In the genomic region with DNA sequence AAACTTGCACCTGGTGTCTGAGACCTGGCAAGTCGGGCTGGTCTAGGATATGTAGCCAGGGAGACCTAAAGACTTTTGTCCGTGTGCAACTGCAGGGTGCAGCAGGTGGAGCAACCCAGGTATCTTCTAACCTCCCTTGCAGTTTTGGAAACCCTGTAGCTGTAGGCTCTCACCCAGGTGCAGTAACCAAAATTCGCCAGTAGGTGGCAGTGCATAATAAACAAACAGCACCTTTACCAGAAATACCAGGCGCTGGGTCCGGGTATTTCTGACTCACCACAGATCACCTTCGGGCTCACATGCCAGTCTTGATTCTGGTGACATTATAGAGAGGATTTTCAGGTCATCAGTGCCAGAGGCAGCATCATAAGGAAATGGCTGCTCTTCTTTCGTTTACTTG, we compare ENCODE assay signal across 9 mouse cellular contexts. TPM values are rescaled to one million over a fixed set of nuclear protein-coding genes. Genes with fewer than 3 reads are reported as not detected.
A peak's percentile ranks its signal among the peaks of the same experiment; 100 is the strongest.
DNase-seq lines count a peak whose midpoint lies in the region; ATAC-seq and TF ChIP-seq lines count a peak whose summit lies in the region.
"Had no signal": no experiment of that assay in that cellular context is flagged by ENCODE, and none has a peak within 500 bp of the region (broad histone marks: within the 10 kb centered on the region; RNA-seq: fewer than 3 reads in every experiment).

No protein-coding gene starts in this region.

- peak; percentile 86 for DNase-seq in CD4-positive, CD25-positive, alpha-beta regulatory T cell, adult 2 months (ENCODE audit: low read depth, low spot score)
- DNase-seq in adipocyte (ENCODE audit: low spot score), result peak; percentile 82
- DNase-seq in gastrocnemius, postnatal 36 days, result peak; percentile 57 to 60
- DNase-seq in large intestine, adult 2 months (ENCODE audit: low read depth, low spot score), result peak; percentile 53
- DNase-seq in lung, embryonic 14.5 days, result peak; percentile 92
- peak; percentile 89 for DNase-seq in retina, embryonic 14.5 days (ENCODE audit: low spot score)
- DNase-seq in thymus, postnatal 4 days, result peak; percentile 89

- WGBS in large intestine, adult 2 months, result 4% methylated on average over 7 of the region's 7 CpGs
- 2% methylated on average over 7 of the region's 7 CpGs for WGBS in lung, embryonic 14.5 days

- TF ChIP-seq CTCF in lung, embryonic 14.5 days (IDR thresholded peaks at IDR 0.05; ENCODE audit: low read depth), result peak; percentile 93

- H3K36me3 ChIP-seq in lung, embryonic 14.5 days (ENCODE audit: insufficient read depth), result no peaks in the 10 kb centered on the region

- no peak overlapping the region for H3K4me2 ChIP-seq in lung, embryonic 14.5 days

- H3K9ac ChIP-seq in lung, embryonic 14.5 days, result no peak overlapping the region

- peak; percentile 72 for ATAC-seq in common myeloid progenitor, adult 5-6 weeks (replicated peaks; ENCODE audit: low read depth, poor library complexity, severe bottlenecking)
- peak; percentile 45; the same call in 1 of the 2 replicates for ATAC-seq in lung, embryonic 14.5 days (ENCODE audit: insufficient read depth)

- H3K27ac ChIP-seq in lung, embryonic 14.5 days (ENCODE audit: low read depth), result no peak overlapping the region
- H3K27ac ChIP-seq: macrophage had no signal

- H3K4me3 ChIP-seq in lung, embryonic 14.5 days (ENCODE audit: low read depth, low read length), result no peak overlapping the region

- intact Hi-C loops in gastrocnemius, postnatal 36 days (cut with DNase I), result loop anchor here (2.0 kb wide), 2 partner anchors 221 to 297 kb away; no protein-coding TSS in a partner anchor

- H3K27me3 ChIP-seq in lung, embryonic 14.5 days (ENCODE audit: insufficient read depth, low read length), result peaks cover 5% of the 10 kb centered on the region

- H3K4me1 ChIP-seq in lung, embryonic 14.5 days (ENCODE audit: insufficient read depth), result no peaks in the 10 kb centered on the region

- no peaks in the 10 kb centered on the region for H3K9me3 ChIP-seq in lung, embryonic 14.5 days (ENCODE audit: low read depth, low read length)

RNA-seq across cellular contexts. Expression of a gene that starts 55.5 kb away (rescaled TPM):
- 1.6 TPM in 1 of 2 replicates, not detected in the other for total RNA-seq in common myeloid progenitor, adult 5-6 weeks (2017)
- total RNA-seq in gastrocnemius, postnatal 36 days (2021), result not detected
- polyA plus RNA-seq in large intestine, adult 2 months (2012; rRNA removed), result 0.11 and 0.19 TPM in 2 replicates
- polyA plus RNA-seq in lung, embryonic 14.5 days (2014; fragmentation: Nextera tagmentation; extraction: Ambion mirVana), result 0.61 and 0.93 TPM in 2 replicates

RNA-seq across cellular contexts. Expression of a gene that starts 55.9 kb away (rescaled TPM):
- total RNA-seq in common myeloid progenitor, adult 5-6 weeks (2017), result 2.5 and 6.6 TPM in 2 replicates
- not detected for total RNA-seq in gastrocnemius, postnatal 36 days (2021)
- 0.82 and 1.0 TPM in 2 replicates for polyA plus RNA-seq in large intestine, adult 2 months (2012; rRNA removed)
- polyA plus RNA-seq in lung, embryonic 14.5 days (2014; fragmentation: Nextera tagmentation; extraction: Ambion mirVana), result 1.8 and 2.5 TPM in 2 replicates
